Mouse (Mus musculus): ENCODE data around the gene Rp2. TPM values are rescaled to one million over a fixed set of nuclear protein-coding genes. Genes with fewer than 3 reads are reported as not detected.

The Rp2 gene
- total RNA-seq, 2 experiments from 2014 or later, result 18.8 to 26.1 TPM

DNA sequence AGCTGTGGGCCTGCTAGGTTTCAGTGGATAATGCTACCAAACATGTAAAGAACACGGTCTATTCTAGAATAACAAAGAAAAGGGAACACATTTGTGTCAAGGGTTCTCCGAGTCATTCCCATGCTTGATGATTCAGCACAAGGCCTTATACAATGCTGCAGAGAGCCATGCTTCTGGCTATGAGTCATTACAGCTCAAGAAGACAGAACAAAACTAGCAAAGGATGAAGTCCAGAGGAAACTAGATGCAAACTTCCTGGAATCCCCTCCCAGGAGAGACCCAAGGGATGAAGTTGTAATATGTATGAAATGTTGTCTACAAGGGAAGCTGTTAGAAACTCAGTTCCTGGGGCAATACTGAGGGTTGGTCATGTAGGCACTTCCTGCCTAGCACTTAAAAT lies 54.2 kb downstream of the Rp2 start:
- ATAC-seq (replicated peaks; ENCODE audit: low FRiP score, poor library complexity, severe bottlenecking), result no peak

- no peak for ATAC-seq (replicated peaks; ENCODE audit: low FRiP score, poor library complexity, severe bottlenecking)
Observed at GRCm38 (mm10) chrX:20419536-20419935, 55.3 kb downstream of the Rp2 start.

GRCm38 (mm10) chrX:20425140-20425838 lies 61.0 kb downstream of the Rp2 start, which contains the start of gene Jade3:
TSS of gene Jade3 (plus strand) at chrX:20425688.
- ATAC-seq (replicated peaks; ENCODE audit: low FRiP score, poor library complexity, severe bottlenecking), result peak; percentile 96

DNA sequence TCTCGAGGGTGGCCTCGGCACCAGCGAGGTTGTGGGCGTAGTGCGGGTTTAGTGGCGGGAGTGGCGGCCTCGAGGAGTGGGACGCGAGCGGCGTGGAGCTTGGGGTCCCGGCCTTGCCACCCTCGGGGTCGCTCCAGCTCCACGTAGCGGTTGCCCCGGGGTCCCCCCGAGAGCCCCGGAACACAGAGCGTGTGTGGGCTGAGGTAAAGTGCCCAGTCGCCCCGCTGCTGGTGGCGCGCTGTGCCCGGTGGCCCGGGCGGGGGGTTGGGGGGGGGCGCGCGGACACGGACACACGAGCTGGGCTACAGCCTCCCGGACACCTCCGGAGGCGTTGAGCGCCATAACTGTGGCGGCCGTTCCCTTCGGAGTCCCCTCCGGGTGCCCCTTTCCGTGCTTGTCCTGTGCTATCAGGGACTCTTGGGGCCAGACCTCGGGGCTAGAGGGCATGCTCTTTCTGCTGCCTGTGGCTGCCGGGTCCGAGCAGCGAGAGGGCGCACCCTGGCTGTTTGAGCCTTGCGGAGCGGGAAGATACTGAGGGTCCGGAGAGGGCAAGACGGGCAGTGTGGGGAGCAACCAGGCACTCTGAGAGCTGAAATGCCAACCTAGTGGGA lies 61.7 kb downstream of the Rp2 start:
- peak; percentile 78 for ATAC-seq (replicated peaks; ENCODE audit: low FRiP score, poor library complexity, severe bottlenecking)

Other genes starting within 250 kb of the Rp2 start
- gene Slc9a7, start 72.7 kb upstream of the Rp2 start, total RNA-seq (2015; ENCODE audit: low replicate concordance), result 4.2 TPM in 1 of 2 replicates, not detected in the other
- gene Slc9a7, start 72.7 kb upstream of the Rp2 start, total RNA-seq (2017; ENCODE audit: low replicate concordance), result 0.98 TPM in 1 of 2 replicates, not detected in the other
- gene Jade3, start 61.2 kb downstream of the Rp2 start, total RNA-seq (2015; ENCODE audit: low replicate concordance), result 2.7 and 4.4 TPM in 2 replicates
- 3.9 and 4.2 TPM in 2 replicates for gene Jade3, start 61.2 kb downstream of the Rp2 start, total RNA-seq (2017; ENCODE audit: low replicate concordance)
- not detected in 2 replicates for gene Rgn, start 185.3 kb downstream of the Rp2 start, total RNA-seq (2015; ENCODE audit: low replicate concordance)
- gene Rgn, start 185.3 kb downstream of the Rp2 start, total RNA-seq (2017; ENCODE audit: low replicate concordance), result not detected in 2 replicates

All from erythroblast, adult 5-6 weeks (primary cell).